Mouse (Mus musculus) heart, adult 2 months (tissue): ENCODE data around the gene Cfap99.

Experiments
- CTCF ChIP-seq: fragments of 200-600 bp; IDR thresholded peaks from 2 replicates; pipeline ENCODE4 v1.8.1; 2022; ENCODE audit warnings: antibody characterized with exemption, mild to moderate bottlenecking, moderate library complexity
- EP300 ChIP-seq: fragments of 200-500 bp; IDR thresholded peaks from 2 replicates; pipeline ENCODE4 v1.6.1; 2011; ENCODE audit warnings: low read depth, low read length, control low read depth; ENCODE audit not compliant: insufficient read depth
- POLR2A ChIP-seq: fragments of 200-500 bp; IDR thresholded peaks from 2 replicates; pipeline ENCODE4 v1.6.1; 2011; ENCODE audit warnings: mild to moderate bottlenecking, low read depth, low read length, control low read depth; ENCODE audit not compliant: insufficient read depth

DNA sequence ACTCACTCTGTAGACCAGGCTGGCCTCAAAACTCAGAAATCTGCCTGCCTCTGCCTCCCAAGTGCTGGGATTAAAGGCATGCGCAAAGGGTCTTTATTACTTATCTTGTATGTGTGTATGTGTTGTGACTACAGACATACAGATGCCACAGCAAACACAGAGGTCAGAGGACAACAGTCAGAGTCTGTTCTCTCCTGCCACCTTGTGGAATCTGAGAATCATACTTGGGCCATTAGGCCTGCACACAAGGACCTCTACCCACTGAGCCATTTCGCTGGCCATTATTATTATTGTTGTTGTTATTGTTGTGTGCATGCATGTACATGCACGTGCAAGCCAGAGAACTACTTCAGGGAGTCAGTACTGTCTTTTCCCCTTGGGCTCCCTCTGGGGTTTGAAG lies 33.2 kb upstream of the Cfap99 start:
- peak; percentile 74 for TF ChIP-seq CTCF
- TF ChIP-seq POLR2A = no peak
- TF ChIP-seq EP300 = no peak
